Mouse (Mus musculus) ES-E14 (cell line): ENCODE measurements around the gene Ush1g. TPM values are rescaled to one million over a fixed set of nuclear protein-coding genes. Genes with fewer than 3 reads are reported as not detected.

Experiments
- DNase-seq: peaks from one replicate; pipeline ENCODE4 v3.0.0-alpha.2; 2013; ENCODE audit warnings: low read depth, low spot score
- H3K27ac ChIP-seq: 2 replicates; pipeline ENCODE4 v1.5.1; 2012; ENCODE audit warnings: low read depth, mild to moderate bottlenecking, low read length, moderate library complexity, mixed read lengths; ENCODE audit not compliant: poor library complexity, insufficient read depth, severe bottlenecking
- H3K36me3 ChIP-seq: 2 replicates; pipeline ENCODE4 v1.6.1; 2012; ENCODE audit warnings: mild to moderate bottlenecking, low read length, moderate library complexity, mixed read lengths; ENCODE audit not compliant: control insufficient read depth, poor library complexity, insufficient read depth, severe bottlenecking
- H3K4me1 ChIP-seq, 2 experiments: fragments of 150-350 bp in 1 of 2; sonication (generic) in 1 of 2; 2 replicates each; pipeline ENCODE4 v1.6.1; 2012; ENCODE audit warnings: low read length in 2 of 2, mild to moderate bottlenecking in 1 of 2, mixed read lengths in 1 of 2; ENCODE audit not compliant: control insufficient read depth in 2 of 2, insufficient read depth in 2 of 2, poor library complexity in 1 of 2
- H3K4me3 ChIP-seq, 2 experiments: fragments of 150-350 bp in 1 of 2; sonication (generic) in 1 of 2; 2 replicates each; pipeline ENCODE4 v1.5.1; 2012; ENCODE audit warnings: low read length in 2 of 2, low read depth in 1 of 2, mild to moderate bottlenecking in 1 of 2, mixed read lengths in 1 of 2; ENCODE audit not compliant: insufficient read depth in 1 of 2, poor library complexity in 1 of 2, severe bottlenecking in 1 of 2
- H3K9ac ChIP-seq: 2 replicates; pipeline ENCODE4 v1.6.1; 2012; ENCODE audit warnings: low read depth, mild to moderate bottlenecking, low read length, mixed read lengths; ENCODE audit not compliant: poor library complexity, insufficient read depth, severe bottlenecking
- H3K9me3 ChIP-seq: fragments of 150-350 bp; sonication (generic); 2 replicates; pipeline ENCODE4 v1.6.1; 2012; ENCODE audit warnings: low read depth, mild to moderate bottlenecking, low read length; ENCODE audit not compliant: control insufficient read depth, insufficient read depth
- CHD2 ChIP-seq: IDR thresholded peaks from 2 replicates; pipeline ENCODE4 v1.6.1; 2014; ENCODE audit warnings: mild to moderate bottlenecking, low read depth, low read length, inconsistent platforms
- HCFC1 ChIP-seq: IDR thresholded peaks from 2 replicates; pipeline ENCODE4 v1.6.1; 2012; ENCODE audit warnings: low read length, inconsistent platforms, borderline replicate concordance; ENCODE audit not compliant: insufficient read depth
- MAFK ChIP-seq: IDR thresholded peaks from 2 replicates; pipeline ENCODE4 v1.6.1; 2014; ENCODE audit warnings: mild to moderate bottlenecking, low read depth, low read length, inconsistent platforms; ENCODE audit not compliant: insufficient read depth
- ZC3H11A ChIP-seq: IDR thresholded peaks from 2 replicates; pipeline ENCODE4 v1.6.1; 2012; ENCODE audit warnings: low read depth, mild to moderate bottlenecking, inconsistent platforms, low read length, borderline replicate concordance
- ZNF384 ChIP-seq: IDR thresholded peaks from 2 replicates; pipeline ENCODE4 v1.6.1; 2012; ENCODE audit warnings: low read depth, low read length, inconsistent platforms
- in situ Hi-C, 2 experiments: fragments of 600-800 bp; cut with MboI; formaldehyde crosslinking; loops; one replicate each; pipeline ENCODE4 v1.15.1; 2025; ENCODE audit warnings: low sequenced_read_pairs in 2 of 2, inconsistent platforms in 1 of 2; ENCODE audit not compliant: unreplicated experiment in 2 of 2
- total RNA-seq: library from RNA; depleted of rRNA; stranded (reverse); fragments of 300-350 nt; gene quantifications from 2 replicates; pipeline ENCODE4 v1.2.3, GENCODE M21; 2012; rRNA removed

Ush1g gene
- total RNA-seq, 1 experiment = not detected

DNA sequence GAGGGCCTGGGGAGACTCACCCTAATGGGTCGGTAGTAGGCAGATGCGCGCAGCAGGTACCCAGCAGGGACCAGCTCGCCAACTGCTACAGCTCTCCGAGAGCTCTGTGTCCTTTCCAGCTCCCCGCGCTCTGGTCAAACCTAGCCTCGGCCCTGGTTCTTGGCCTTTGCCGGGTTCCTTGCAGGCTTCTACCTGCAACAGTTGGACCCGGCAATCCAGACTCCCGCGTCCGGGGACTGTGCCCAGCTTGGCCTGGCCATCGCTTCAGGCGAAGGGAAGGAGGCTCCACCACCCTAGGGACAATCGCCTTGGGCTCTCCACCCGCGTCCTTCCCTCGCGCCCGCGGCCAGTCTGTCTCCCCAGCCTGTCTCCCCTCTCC is 55.5 kb downstream of the Ush1g start:
- H3K4me3 ChIP-seq = peak overlapping the region; percentile 34 to 60; a peak in 3 of 4 replicates
- no peak overlapping the region for H3K27ac ChIP-seq
- TF ChIP-seq CHD2 = no peak
- no peak for TF ChIP-seq ZNF384
- TF ChIP-seq MAFK = no peak
- peaks cover 0 to 14% of the 10 kb centered on the region in 2 experiments; a peak in 1 of 4 replicates for H3K4me1 ChIP-seq
- peaks cover 7% of the 10 kb centered on the region for H3K36me3 ChIP-seq
- DNase-seq = no peak
- no peaks in the 10 kb centered on the region for H3K9me3 ChIP-seq
- in situ Hi-C loops = no loop called here
- peak overlapping the region; percentile 19; the same call in 1 of the 2 replicates for H3K9ac ChIP-seq

DNA sequence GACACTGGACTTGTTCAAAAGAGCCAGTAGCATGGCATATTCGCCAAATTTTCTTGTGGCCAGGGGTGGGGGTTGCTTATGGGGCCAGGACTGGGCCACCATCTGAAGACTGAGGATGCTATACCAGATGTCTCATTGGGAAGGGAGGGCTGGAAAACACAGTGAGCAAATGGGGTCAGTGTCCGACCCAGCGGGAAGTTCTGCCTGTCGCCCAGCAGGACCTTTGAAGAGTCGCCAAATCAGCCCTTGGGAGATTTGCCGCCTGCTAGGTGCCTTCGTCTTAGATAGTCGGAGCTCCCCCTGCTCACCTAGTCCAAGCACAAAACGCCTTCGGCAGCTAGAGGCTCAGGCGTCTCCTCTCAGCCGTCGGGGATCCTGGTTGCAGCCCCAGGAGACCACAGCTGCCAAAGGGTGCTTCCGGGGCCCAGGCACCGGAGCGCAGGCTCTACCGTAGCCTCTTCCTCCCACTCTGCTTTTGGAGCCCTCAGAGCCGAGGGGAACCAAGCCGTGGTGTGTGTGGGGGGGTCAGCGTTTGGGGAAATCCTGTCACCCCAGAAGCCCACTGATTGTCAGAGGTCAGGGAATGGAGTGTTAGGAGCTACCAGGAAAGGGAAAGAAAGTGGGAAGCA is 56.0 kb downstream of the Ush1g start:
- H3K9ac ChIP-seq = no peak overlapping the region
- no peaks in the 10 kb centered on the region for H3K9me3 ChIP-seq
- no peak for DNase-seq
- no peak for TF ChIP-seq ZNF384
- TF ChIP-seq CHD2 = no peak
- TF ChIP-seq ZC3H11A = no peak
- TF ChIP-seq MAFK = no peak
- TF ChIP-seq HCFC1 = no peak
- H3K36me3 ChIP-seq = peaks cover 5% of the 10 kb centered on the region
- H3K27ac ChIP-seq = no peak overlapping the region
- H3K4me1 ChIP-seq = peaks cover 0 to 12% of the 10 kb centered on the region in 2 experiments; a peak in 1 of 4 replicates
- H3K4me3 ChIP-seq = no peak overlapping the region; a peak in 1 of 4 replicates
- in situ Hi-C loops = no loop called here

Other genes starting within 250 kb of the Ush1g start
- 0.67 and 0.85 TPM in 2 replicates for gene Rab37, start 230.6 kb downstream of the Ush1g start, total RNA-seq
- gene Cd300lf, start 188.0 kb downstream of the Ush1g start, total RNA-seq = 0.40 and 0.42 TPM in 2 replicates
- 40.3 and 43.9 TPM in 2 replicates for gene Slc9a3r1, start 158.7 kb downstream of the Ush1g start, total RNA-seq
- gene Tmem104, start 134.6 kb downstream of the Ush1g start, total RNA-seq = 14.7 and 17.2 TPM in 2 replicates
- 16.9 and 19.3 TPM in 2 replicates for gene Nat9, start 134.2 kb downstream of the Ush1g start, total RNA-seq
- 0.21 and 0.22 TPM in 2 replicates for gene Grin2c, start 54.8 kb downstream of the Ush1g start, total RNA-seq
- 12.1 and 21.0 TPM in 2 replicates for gene Fdxr, start 45.0 kb downstream of the Ush1g start, total RNA-seq
- 2.1 and 3.7 TPM in 2 replicates for gene Fads6, start 24.4 kb downstream of the Ush1g start, total RNA-seq
- 0.18 and 0.21 TPM in 2 replicates for gene Otop2, start 14.9 kb downstream of the Ush1g start, total RNA-seq
- not detected in 2 replicates for gene Otop3, start 12.7 kb upstream of the Ush1g start, total RNA-seq
- gene Hid1, start 45.7 kb upstream of the Ush1g start, total RNA-seq = 2.4 and 2.8 TPM in 2 replicates
- 8.5 and 10.4 TPM in 2 replicates for gene Cdr2l, start 59.9 kb upstream of the Ush1g start, total RNA-seq
- 79.5 and 89.3 TPM in 2 replicates for gene Mrpl58, start 81.7 kb upstream of the Ush1g start, total RNA-seq
- 275 and 342 TPM in 2 replicates for gene Atp5h, start 97.9 kb upstream of the Ush1g start, total RNA-seq
- 14.0 and 19.5 TPM in 2 replicates for gene Kctd2, start 98.1 kb upstream of the Ush1g start, total RNA-seq
- 0.31 and 0.58 TPM in 2 replicates for gene Trim80, start 118.5 kb upstream of the Ush1g start, total RNA-seq
- 1.1 and 1.6 TPM in 2 replicates for gene Slc16a5, start 140.4 kb upstream of the Ush1g start, total RNA-seq
- gene Armc7, start 153.6 kb upstream of the Ush1g start, total RNA-seq = 4.8 and 5.0 TPM in 2 replicates
- 37.2 and 50.5 TPM in 2 replicates for gene Nt5c, start 169.8 kb upstream of the Ush1g start, total RNA-seq
- 164 and 205 TPM in 2 replicates for gene Jpt1, start 192.3 kb upstream of the Ush1g start, total RNA-seq
- 325 and 579 TPM in 2 replicates for gene Sumo2, start 214.2 kb upstream of the Ush1g start, total RNA-seq
- 279 and 312 TPM in 2 replicates for gene Nup85, start 242.4 kb upstream of the Ush1g start, total RNA-seq